In genomic region chr2:29666589-29666988, GRCm38 (mm10) we compare ENCODE assay signal across 7 mouse cellular contexts. TPM values are rescaled to one million over a fixed set of nuclear protein-coding genes. Genes with fewer than 3 reads are reported as not detected.
DNase-seq lines count a peak whose midpoint lies in the region; ATAC-seq and TF ChIP-seq lines count a peak whose summit lies in the region.

No protein-coding gene starts in this region.

- no peak overlapping the region for H3K9ac ChIP-seq in CH12.LX (ENCODE audit: insufficient read depth, low read depth)
- no peak overlapping the region for H3K9ac ChIP-seq in intestine, postnatal 0 days (ENCODE audit: low read depth, low read length)
- H3K9ac ChIP-seq in lung, embryonic 15.5 days = no peak overlapping the region

- peaks cover 95% of the 10 kb centered on the region for H3K79me2 ChIP-seq in CH12.LX (replicated peaks; ENCODE audit: control insufficient read depth, extremely low read depth, insufficient read depth, poor library complexity, severe bottlenecking)

- no peak overlapping the region for H3K4me2 ChIP-seq in CH12.LX (ENCODE audit: insufficient read depth, low read depth, poor library complexity, severe bottlenecking)
- no peak overlapping the region for H3K4me2 ChIP-seq in intestine, postnatal 0 days (replicated peaks; ENCODE audit: low read depth)
- H3K4me2 ChIP-seq in lung, embryonic 15.5 days = no peak overlapping the region

- 14% methylated on average over 7 of the region's 7 CpGs for WGBS in intestine, postnatal 0 days
- WGBS in lung, embryonic 15.5 days = 5% methylated on average over 7 of the region's 7 CpGs

- no peak overlapping the region for H3K4me3 ChIP-seq in CH12.LX (replicated peaks in 1 of 3; ENCODE audit: low read depth in 2 of 3, low read length in 2 of 3, poor library complexity in 1 of 3)
- no peak overlapping the region for H3K4me3 ChIP-seq in intestine, postnatal 0 days (ENCODE audit: low read depth, low read length)
- H3K4me3 ChIP-seq in lung, embryonic 15.5 days = no peak overlapping the region

- TF ChIP-seq POLR2A in CH12.LX (IDR thresholded peaks at IDR 0.05; ENCODE audit: low read depth, low read length) = no peak; the same call in 1 of the 2 replicates

- in situ Hi-C loops in CH12.LX (cut with MboI; ENCODE audit: low pct_ligation_motif_present, low pct_unique_long_range_greater_than_20kb, low sequenced_read_pairs) = no loop called here

- H3K36me3 ChIP-seq in CH12.LX (replicated peaks in 1 of 2; ENCODE audit: control insufficient read depth in 1 of 2, insufficient read depth in 1 of 2, low read length in 1 of 2) = peaks cover 10 to 74% of the 10 kb centered on the region in 2 experiments
- H3K36me3 ChIP-seq in intestine, postnatal 0 days (ENCODE audit: control insufficient read depth, insufficient read depth) = no peaks in the 10 kb centered on the region
- H3K36me3 ChIP-seq in lung, embryonic 15.5 days = no peaks in the 10 kb centered on the region

- dilution Hi-C loops in CH12.LX (cut with MboI; ENCODE audit: extremely low pct_ligation_motif_present, extremely low pct_unique_long_range_greater_than_20kb, low sequenced_read_pairs) = no loop called here

- no peak for DNase-seq in CH12.LX (ENCODE audit: extremely low read depth)
- peak; percentile 30 for DNase-seq in Muller cell, postnatal 12 days (ENCODE audit: inconsistent ontology term)
- peak; percentile 82 for DNase-seq in gastrocnemius, adult 18-20 months (ENCODE audit: low spot score)
- DNase-seq in layer of hippocampus, adult 18-20 months (ENCODE audit: low spot score in 2 of 2) = no peak

- TF ChIP-seq EP300 in CH12.LX (IDR thresholded peaks at IDR 0.05; ENCODE audit: low read length) = no peak

- no peak for TF ChIP-seq CTCF in CH12.LX (conservative IDR thresholded peaks at IDR 0.05 in 1 of 2, IDR thresholded peaks at IDR 0.05 in 1 of 2; ENCODE audit: low read depth in 2 of 2, low read length in 2 of 2)
- no peak for TF ChIP-seq CTCF in intestine, postnatal 0 days (IDR thresholded peaks at IDR 0.05; ENCODE audit: low read depth)

- no peaks in the 10 kb centered on the region for H3K9me3 ChIP-seq in CH12.LX (replicated peaks; ENCODE audit: low read length)
- no peaks in the 10 kb centered on the region for H3K9me3 ChIP-seq in intestine, postnatal 0 days (ENCODE audit: control insufficient read depth)
- no peaks in the 10 kb centered on the region for H3K9me3 ChIP-seq in lung, embryonic 15.5 days

- peak overlapping the region; percentile 58; the same call in 1 of the 2 replicates for H3K27ac ChIP-seq in CH12.LX (ENCODE audit: insufficient read depth, low read depth)
- H3K27ac ChIP-seq in intestine, postnatal 0 days (ENCODE audit: low read depth, low read length) = no peak overlapping the region
- H3K27ac ChIP-seq in lung, embryonic 15.5 days = no peak overlapping the region

- no peak for TF ChIP-seq RAD21 in CH12.LX (IDR thresholded peaks at IDR 0.05; ENCODE audit: low read depth, low read length)

- H3K4me1 ChIP-seq in CH12.LX (ENCODE audit: control insufficient read depth in 1 of 2, insufficient read depth in 2 of 2) = peaks cover 87 to 100% of the 10 kb centered on the region in 2 experiments
- peaks cover 8% of the 10 kb centered on the region for H3K4me1 ChIP-seq in intestine, postnatal 0 days (replicated peaks; ENCODE audit: control insufficient read depth, insufficient read depth, low read length)
- H3K4me1 ChIP-seq in lung, embryonic 15.5 days = peaks cover 64% of the 10 kb centered on the region

- H3K27me3 ChIP-seq in CH12.LX (replicated peaks) = no peaks in the 10 kb centered on the region
- no peaks in the 10 kb centered on the region for H3K27me3 ChIP-seq in intestine, postnatal 0 days (replicated peaks; ENCODE audit: control insufficient read depth, insufficient read depth, low read length)
- no peaks in the 10 kb centered on the region for H3K27me3 ChIP-seq in lung, embryonic 15.5 days

- ATAC-seq in intestine, postnatal 0 days = peak; percentile 46
- ATAC-seq in lung, embryonic 15.5 days (ENCODE audit: borderline replicate concordance, extremely low read depth, low FRiP score, low TSS enrichment) = peak; percentile 48; the same call in 1 of the 2 replicates
- no peak for ATAC-seq in monocyte, adult 5-6 weeks (replicated peaks; ENCODE audit: insufficient number of reproducible peaks, low FRiP score, low TSS enrichment, poor library complexity, severe bottlenecking)

TF ChIP-seq in CH12.LX, 34 proteins besides CTCF, POLR2A, EP300 and RAD21:
- TF ChIP-seq ELF1 (IDR thresholded peaks at IDR 0.05; ENCODE audit: low read depth, low read length) = no peak
- 0 out of 2 replicates have a peak, but pooled peaks have one; percentile 38 for TF ChIP-seq TCF12 (IDR thresholded peaks at IDR 0.05; ENCODE audit: low read depth, low read length)
- TF ChIP-seq MYC (IDR thresholded peaks at IDR 0.05; ENCODE audit: low read depth, low read length) = no peak
- no peak for TF ChIP-seq PAX5 (IDR thresholded peaks at IDR 0.05; ENCODE audit: low read length)
- no peak for TF ChIP-seq ETS1 (conservative IDR thresholded peaks at IDR 0.05; ENCODE audit: low read depth, low read length)
TF ChIP-seq in CH12.LX: peak in this region for 1.

RNA-seq across cellular contexts. Expression of gene Rapgef1, which starts 47.1 kb away (rescaled TPM):
- total RNA-seq in CH12.LX (2012; rRNA removed) = 149 and 185 TPM in 2 replicates
- 84.0 and 86.5 TPM in 2 replicates for total RNA-seq in CH12.LX (2014; rRNA removed)
- 143 and 170 TPM in 2 replicates for polyA plus RNA-seq in CH12.LX (2012; ENCODE audit: insufficient read length, low read depth)
- 100 to 1,000 TPM; 137 to 155 TPM for total RNA-seq in gastrocnemius, adult 18-20 months (2021)
- 6.1 and 6.3 TPM in 2 replicates for polyA plus RNA-seq in intestine, postnatal 0 days (2015; fragmentation: Nextera tagmentation; extraction: Ambion mirVana)
- polyA plus RNA-seq in lung, embryonic 15.5 days (2015; fragmentation: Nextera tagmentation; extraction: Ambion mirVana) = 14.2 and 15.0 TPM in 2 replicates
- 62.3 to 108 TPM (median 83.0 TPM) in 3 replicates for total RNA-seq in monocyte, adult 5-6 weeks (2017)
- total RNA-seq in layer of hippocampus, adult 18-20 months (2021) = 10 to 100 TPM; 83.8 to 88.5 TPM

Comparison
In these comparisons a context has a peak if more than half of its experiments do, and no peak if none do; other contexts are left out.
1. DNase-seq: peak in Muller cell, postnatal 12 days (single experiment) and gastrocnemius, adult 18-20 months (single experiment); none in CH12.LX (single experiment) and layer of hippocampus, adult 18-20 months (0 of 2).